Mouse (Mus musculus): ENCODE measurements around the gene Ing1. TPM values are rescaled to one million over a fixed set of nuclear protein-coding genes. Genes with fewer than 3 reads are reported as not detected.

The Ing1 gene
- polyA plus RNA-seq, 1 experiment from 2014 or later, result 39.9 TPM

- no peaks in the 10 kb centered on the region for H3K27me3 ChIP-seq
- H3K9me3 ChIP-seq, result no peaks in the 10 kb centered on the region
- H3K4me1 ChIP-seq, result peaks cover 29% of the 10 kb centered on the region
- peaks cover 14% of the 10 kb centered on the region for H3K36me3 ChIP-seq
- no peak overlapping the region for H3K4me2 ChIP-seq
- 90% methylated on average over 4 of the region's 4 CpGs for WGBS
- no peak overlapping the region for H3K27ac ChIP-seq
- H3K9ac ChIP-seq, result no peak overlapping the region
- no peak for ATAC-seq (ENCODE audit: insufficient number of reproducible peaks, low FRiP score, low TSS enrichment, low read depth)
- no peak overlapping the region for H3K4me3 ChIP-seq
Measured at GRCm38 (mm10) chr8:11570742-11571141, 15.4 kb downstream of the Ing1 start.

DNA sequence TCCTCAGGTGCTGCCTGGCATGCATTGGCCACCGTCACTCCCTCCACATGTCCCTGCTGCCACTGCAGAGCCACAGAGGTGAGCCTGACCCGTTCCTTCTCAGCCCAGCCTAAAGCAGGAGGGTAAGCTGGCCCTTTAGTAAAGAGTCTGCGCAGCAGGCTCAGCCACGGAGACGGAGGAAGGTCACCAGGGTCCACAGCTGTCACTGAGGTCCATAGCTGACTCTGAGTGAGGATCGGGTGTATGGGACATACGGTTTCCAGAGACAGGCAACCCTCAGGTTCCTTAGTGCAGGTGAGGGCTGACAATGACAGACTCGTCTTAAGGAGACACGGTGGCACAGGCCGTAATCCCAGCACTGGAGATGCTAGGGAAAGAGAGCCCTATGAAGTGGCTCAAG lies 16.6 kb downstream of the Ing1 start:
- no peaks in the 10 kb centered on the region for H3K27me3 ChIP-seq
- H3K4me3 ChIP-seq, result no peak overlapping the region
- no peak for ATAC-seq (ENCODE audit: insufficient number of reproducible peaks, low FRiP score, low TSS enrichment, low read depth)
- H3K9me3 ChIP-seq, result no peaks in the 10 kb centered on the region
- H3K9ac ChIP-seq, result no peak overlapping the region
- 83% methylated on average over 10 of the region's 10 CpGs for WGBS
- no peak overlapping the region for H3K4me2 ChIP-seq
- H3K36me3 ChIP-seq, result peaks cover 5% of the 10 kb centered on the region
- no peak overlapping the region for H3K27ac ChIP-seq
- H3K4me1 ChIP-seq, result peaks cover 36% of the 10 kb centered on the region

- Histone ChIP-seq H3K36me3 (peaks cover 3% of the 10 kb centered on the region; the same call in 1 of the 2 replicates), H3K4me3 (no peak overlapping the region), H3K27me3 (no peaks in the 10 kb centered on the region), H3K4me1 (peaks cover 36% of the 10 kb centered on the region), H3K4me2 (no peak overlapping the region), H3K9ac (no peak overlapping the region), H3K9me3 (no peaks in the 10 kb centered on the region), H3K27ac (no peak overlapping the region)
- WGBS, result 77% methylated on average over 6 of the region's 6 CpGs
- ATAC-seq (ENCODE audit: insufficient number of reproducible peaks, low FRiP score, low TSS enrichment, low read depth), result no peak
Measured at GRCm38 (mm10) chr8:11572428-11572827, 17.1 kb downstream of the Ing1 start.

GRCm38 (mm10) chr8:11574911-11575603 lies 19.7 kb downstream of the Ing1 start:
- Histone ChIP-seq H3K36me3 (no peaks in the 10 kb centered on the region), H3K27ac (peak overlapping the region; percentile 69), H3K9me3 (no peaks in the 10 kb centered on the region), H3K27me3 (no peaks in the 10 kb centered on the region), H3K4me2 (no peak overlapping the region), H3K9ac (no peak overlapping the region), H3K4me3 (no peak overlapping the region), H3K4me1 (peaks cover 22% of the 10 kb centered on the region)
- 43% methylated on average over 9 of the region's 9 CpGs for WGBS
- ATAC-seq (ENCODE audit: insufficient number of reproducible peaks, low FRiP score, low TSS enrichment, low read depth), result no peak

DNA sequence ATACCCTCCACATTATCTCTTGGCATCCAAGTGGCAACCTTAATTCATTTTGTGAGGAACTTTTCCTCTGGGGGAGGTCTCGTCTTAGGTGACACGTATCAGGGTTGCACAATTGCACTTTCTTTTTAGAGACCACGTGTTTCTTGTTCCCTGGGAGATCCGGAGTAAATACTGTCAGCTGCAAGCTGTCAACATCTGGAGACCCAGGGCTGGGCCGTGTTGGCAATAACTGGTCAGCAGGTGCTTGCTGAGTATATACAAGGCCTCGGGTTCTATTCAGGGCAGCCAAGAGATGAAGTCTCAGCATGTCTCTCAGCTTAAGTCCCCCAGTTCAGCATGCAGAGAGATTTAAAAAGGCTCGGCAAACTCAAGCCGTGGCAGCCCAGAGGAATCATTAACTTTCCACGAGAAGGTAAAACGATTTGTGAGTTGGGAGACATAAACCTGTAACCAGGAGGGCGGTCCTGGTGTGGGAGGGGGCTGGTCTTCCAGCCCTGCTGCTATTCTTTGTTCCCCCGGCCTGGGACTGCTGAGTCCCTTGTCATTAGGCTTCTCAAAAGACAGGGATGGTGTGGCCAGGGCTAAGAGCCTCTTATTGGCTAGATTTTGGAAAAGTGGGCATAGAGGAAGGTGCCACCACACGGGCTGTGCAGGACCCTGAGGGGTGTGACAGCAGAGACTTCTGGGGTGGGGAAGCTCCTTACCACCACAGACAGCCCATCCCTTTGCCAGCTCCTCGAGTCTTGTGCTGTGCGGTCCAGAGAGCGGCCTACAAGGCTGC lies 20.4 kb downstream of the Ing1 start:
- Histone ChIP-seq H3K27ac (peak overlapping the region; percentile 69), H3K36me3 (no peaks in the 10 kb centered on the region), H3K4me1 (peaks cover 21% of the 10 kb centered on the region), H3K9me3 (no peaks in the 10 kb centered on the region), H3K27me3 (no peaks in the 10 kb centered on the region), H3K4me2 (no peak overlapping the region), H3K9ac (no peak overlapping the region), H3K4me3 (no peak overlapping the region)
- 37% methylated on average over 16 of the region's 16 CpGs for WGBS
- ATAC-seq (ENCODE audit: insufficient number of reproducible peaks, low FRiP score, low TSS enrichment, low read depth), result no peak; the same call in 1 of the 2 replicates

DNA sequence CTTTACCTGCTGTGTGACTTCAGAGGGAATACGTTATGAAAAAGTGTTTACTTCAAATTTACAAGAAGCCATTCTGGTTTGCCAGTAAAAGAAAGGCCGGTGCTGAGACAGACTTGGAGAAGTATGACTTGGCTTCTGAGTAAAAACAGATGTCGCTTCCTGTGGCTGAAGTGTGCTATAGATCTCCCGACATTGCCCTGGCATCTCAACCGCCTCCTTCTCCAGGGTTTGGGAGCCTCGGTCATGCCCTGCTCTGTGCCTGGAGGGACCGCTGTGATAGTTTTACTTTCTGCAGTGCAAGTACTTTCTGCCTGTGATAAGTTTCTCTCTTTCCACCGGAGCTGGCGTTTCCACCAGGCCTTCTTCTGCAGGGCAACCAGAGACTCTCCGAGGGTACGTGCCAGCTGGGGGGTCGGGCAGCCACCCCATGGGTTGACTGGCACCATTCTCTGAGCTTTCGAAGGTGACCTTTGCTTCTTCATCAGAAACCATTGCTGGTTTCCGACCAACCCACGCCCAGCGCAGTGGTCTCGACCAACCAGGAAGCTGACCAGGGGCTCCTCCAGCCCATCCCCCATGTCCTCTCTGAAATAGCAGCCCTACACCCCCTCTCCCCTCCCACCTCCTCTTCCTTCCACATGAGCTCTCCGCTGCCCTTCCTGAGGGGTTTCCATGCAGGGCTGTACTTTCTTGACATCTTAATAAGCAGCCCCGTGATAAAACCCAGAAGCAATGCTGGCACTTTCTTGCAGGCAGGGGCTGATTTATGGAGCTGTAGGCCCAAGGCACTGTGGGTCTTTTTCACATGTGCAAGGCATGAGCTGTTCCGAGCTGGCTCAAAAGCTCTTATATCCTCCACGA lies 30.4 kb downstream of the Ing1 start:
- H3K4me3 ChIP-seq, result no peak overlapping the region
- peak overlapping the region; percentile 39 for H3K4me2 ChIP-seq
- no peaks in the 10 kb centered on the region for H3K9me3 ChIP-seq
- peak overlapping the region; percentile 90 for H3K27ac ChIP-seq
- no peaks in the 10 kb centered on the region for H3K27me3 ChIP-seq
- no peak overlapping the region for H3K9ac ChIP-seq
- H3K4me1 ChIP-seq, result peaks cover 17% of the 10 kb centered on the region
- 28% methylated on average over 21 of the region's 21 CpGs for WGBS
- peak; percentile 84; the same call in 1 of the 2 replicates for ATAC-seq (ENCODE audit: insufficient number of reproducible peaks, low FRiP score, low TSS enrichment, low read depth)
- H3K36me3 ChIP-seq, result no peaks in the 10 kb centered on the region

- no peaks in the 10 kb centered on the region for H3K27me3 ChIP-seq
- H3K27ac ChIP-seq, result peak overlapping the region; percentile 90
- H3K9ac ChIP-seq, result no peak overlapping the region
- H3K4me1 ChIP-seq, result peaks cover 17% of the 10 kb centered on the region
- no peak overlapping the region for H3K4me2 ChIP-seq
- no peaks in the 10 kb centered on the region for H3K36me3 ChIP-seq
- WGBS, result 20% methylated on average over 2 of the region's 2 CpGs
- ATAC-seq (ENCODE audit: insufficient number of reproducible peaks, low FRiP score, low TSS enrichment, low read depth), result no peak
- H3K4me3 ChIP-seq, result no peak overlapping the region
- no peaks in the 10 kb centered on the region for H3K9me3 ChIP-seq
Measured at GRCm38 (mm10) chr8:11586374-11586745, 31.0 kb downstream of the Ing1 start.

DNA sequence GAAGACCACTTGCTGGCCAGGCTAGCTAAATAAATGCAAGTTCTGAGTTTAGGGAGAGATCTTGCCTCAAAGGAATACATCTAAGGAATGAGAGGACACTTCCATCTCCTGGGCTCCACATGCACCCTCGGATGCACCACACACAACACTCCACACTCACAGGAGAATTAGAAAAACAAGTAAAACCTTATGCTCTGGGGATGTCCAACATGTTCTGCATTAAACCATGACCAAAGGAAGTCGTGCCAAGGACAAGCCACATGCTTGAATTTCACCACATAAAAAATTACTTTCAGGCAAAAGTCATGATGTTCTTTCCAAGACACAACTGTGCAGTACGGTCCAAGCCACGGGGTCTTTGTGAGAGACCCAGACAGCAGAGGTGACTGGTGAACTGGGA lies 36.5 kb downstream of the Ing1 start:
- H3K4me1 ChIP-seq, result peaks cover 7% of the 10 kb centered on the region
- no peak overlapping the region for H3K9ac ChIP-seq
- ATAC-seq (ENCODE audit: insufficient number of reproducible peaks, low FRiP score, low TSS enrichment, low read depth), result no peak
- no peak overlapping the region for H3K4me3 ChIP-seq
- H3K9me3 ChIP-seq, result no peaks in the 10 kb centered on the region
- no peak overlapping the region for H3K4me2 ChIP-seq
- H3K27me3 ChIP-seq, result no peaks in the 10 kb centered on the region
- 58% methylated on average over 4 of the region's 4 CpGs for WGBS
- no peaks in the 10 kb centered on the region for H3K36me3 ChIP-seq
- no peak overlapping the region for H3K27ac ChIP-seq

DNA sequence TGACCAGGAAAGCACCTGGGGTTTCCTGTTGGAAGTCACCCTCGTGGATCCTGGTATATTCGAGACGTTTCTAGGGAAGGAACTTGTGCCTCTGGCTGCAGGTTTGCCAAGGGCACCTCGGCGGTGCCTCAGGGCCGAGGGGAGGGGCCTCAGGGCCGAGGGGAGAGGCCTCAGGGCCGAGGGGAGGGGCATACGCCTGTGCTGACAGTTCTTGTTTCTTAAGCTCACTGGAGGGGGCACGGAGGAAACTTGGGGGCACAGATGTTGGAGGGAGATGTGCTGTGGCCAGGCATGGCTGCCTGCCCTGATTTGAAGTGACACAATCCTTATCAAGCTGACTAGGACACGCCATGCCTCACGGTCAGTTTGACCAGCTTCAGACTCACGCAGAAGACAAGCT lies 36.9 kb downstream of the Ing1 start:
- H3K9ac ChIP-seq, result no peak overlapping the region
- no peak overlapping the region for H3K4me3 ChIP-seq
- H3K27ac ChIP-seq, result no peak overlapping the region
- H3K27me3 ChIP-seq, result no peaks in the 10 kb centered on the region
- H3K9me3 ChIP-seq, result no peaks in the 10 kb centered on the region
- 45% methylated on average over 13 of the region's 13 CpGs for WGBS
- peaks cover 7% of the 10 kb centered on the region for H3K4me1 ChIP-seq
- ATAC-seq (ENCODE audit: insufficient number of reproducible peaks, low FRiP score, low TSS enrichment, low read depth), result no peak
- H3K4me2 ChIP-seq, result no peak overlapping the region
- H3K36me3 ChIP-seq, result no peaks in the 10 kb centered on the region

DNA sequence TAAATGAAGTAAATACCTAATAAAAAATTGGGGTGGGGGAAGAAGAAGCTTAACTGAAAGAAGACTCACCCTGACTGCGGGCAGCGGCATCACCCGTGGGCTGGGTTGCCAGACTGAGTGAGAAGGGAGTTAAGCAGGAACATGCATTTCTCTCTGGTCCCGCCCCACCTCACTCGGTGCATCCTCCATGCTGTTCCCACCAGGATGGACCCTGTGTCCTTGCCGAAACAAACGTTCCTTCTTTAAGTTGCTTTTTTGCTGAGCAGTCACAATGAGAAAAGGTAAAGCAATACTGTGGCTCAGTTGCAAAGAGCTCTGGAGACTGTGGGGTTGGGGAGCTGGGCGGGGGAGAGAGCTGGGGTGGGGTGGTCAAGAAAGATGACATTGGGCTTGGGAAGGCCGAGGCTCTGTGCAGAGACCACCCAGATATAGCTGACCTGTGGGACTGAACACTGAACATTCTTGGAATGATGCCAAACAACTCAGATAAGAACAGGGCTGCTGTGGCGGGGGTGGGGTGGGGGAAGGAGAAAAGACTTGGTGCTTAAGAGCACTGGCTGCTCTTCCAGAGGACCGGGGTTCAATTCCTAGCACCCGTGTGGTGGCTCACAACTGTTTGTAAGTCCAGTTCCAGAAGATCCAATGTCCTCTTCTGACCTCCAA lies 38.0 kb downstream of the Ing1 start:
- no peaks in the 10 kb centered on the region for H3K27me3 ChIP-seq
- no peak overlapping the region for H3K27ac ChIP-seq
- H3K9ac ChIP-seq, result no peak overlapping the region
- H3K4me1 ChIP-seq, result peaks cover 7% of the 10 kb centered on the region
- no peak overlapping the region for H3K4me2 ChIP-seq
- WGBS, result 71% methylated on average over 12 of the region's 12 CpGs
- H3K36me3 ChIP-seq, result no peaks in the 10 kb centered on the region
- H3K4me3 ChIP-seq, result no peak overlapping the region
- H3K9me3 ChIP-seq, result no peaks in the 10 kb centered on the region
- ATAC-seq (ENCODE audit: insufficient number of reproducible peaks, low FRiP score, low TSS enrichment, low read depth), result no peak

DNA sequence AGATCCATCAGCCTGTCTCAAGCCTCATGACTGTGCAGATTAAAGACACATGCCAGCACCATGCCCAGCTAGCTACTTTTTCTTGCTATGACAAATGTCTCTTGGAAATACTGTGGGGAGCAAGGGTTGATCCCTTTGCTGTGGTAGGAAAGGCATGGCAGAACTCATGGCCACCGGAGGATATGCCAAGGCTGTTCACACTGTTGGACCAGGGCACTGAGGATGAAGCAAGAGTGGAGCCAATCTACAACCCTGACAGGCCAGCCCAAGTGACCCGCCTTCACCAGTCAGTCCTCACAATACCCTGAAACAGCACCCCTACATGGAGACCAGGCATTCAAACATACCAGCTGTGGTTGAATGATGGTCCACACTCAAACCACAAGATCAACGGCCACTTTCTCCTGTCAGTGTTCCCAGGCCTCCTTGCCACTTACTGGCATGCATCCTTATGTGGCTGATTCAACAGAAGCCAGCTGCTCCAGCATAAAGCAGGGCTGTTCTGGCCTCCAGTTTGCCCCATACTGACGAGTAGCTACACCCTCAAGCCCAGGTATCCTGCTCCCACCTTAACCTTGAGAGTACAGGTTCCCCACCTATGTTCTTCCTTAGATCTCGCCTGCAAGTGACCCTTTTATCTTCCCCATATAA lies 45.1 kb downstream of the Ing1 start:
- H3K4me2 ChIP-seq, result no peak overlapping the region
- H3K27me3 ChIP-seq, result no peaks in the 10 kb centered on the region
- H3K4me3 ChIP-seq, result no peak overlapping the region
- H3K9me3 ChIP-seq, result no peaks in the 10 kb centered on the region
- WGBS, result 82% methylated on average over 5 of the region's 5 CpGs
- peaks cover 5% of the 10 kb centered on the region for H3K36me3 ChIP-seq
- H3K4me1 ChIP-seq, result no peaks in the 10 kb centered on the region
- no peak overlapping the region for H3K27ac ChIP-seq
- no peak for ATAC-seq (ENCODE audit: insufficient number of reproducible peaks, low FRiP score, low TSS enrichment, low read depth)
- no peak overlapping the region for H3K9ac ChIP-seq

Data from limb, embryonic 15.5 days (tissue).